Mouse (Mus musculus) embryonic facial prominence, embryonic 14.5 days (tissue): ENCODE results near the gene Krtap5-2. TPM values are rescaled to one million over a fixed set of nuclear protein-coding genes. Genes with fewer than 3 reads are reported as not detected.
"Not testable (repeated sequence)": the region's sequence is repeated elsewhere in the genome, so short reads cannot be mapped to it uniquely, and the experiment has no call there.

Source experiments
- ATAC-seq: fragments of 200-750 bp; cut with Nextera tagmentation; 2 replicates; pipeline ENCODE4 v1.8.0; 2017; ENCODE audit warnings: low read depth, moderate number of reproducible peaks, moderate TSS enrichment
- DNase-seq: peaks from one replicate; pipeline ENCODE4 v3.0.0-alpha.2; 2015; ENCODE audit warnings: low spot score
- H3K27ac ChIP-seq: fragments of 300-500 bp; sonication (generic); replicated peaks from 2 replicates; pipeline ENCODE4 v1.5.1; 2014; ENCODE audit warnings: low read depth, mild to moderate bottlenecking, low read length, moderate library complexity
- H3K27me3 ChIP-seq: fragments of 300-500 bp; sonication (generic); replicated peaks from 2 replicates; pipeline ENCODE4 v1.6.1; 2014; ENCODE audit warnings: low read length; ENCODE audit not compliant: control insufficient read depth, insufficient read depth
- H3K36me3 ChIP-seq: fragments of 300-500 bp; sonication (generic); 2 replicates; pipeline ENCODE4 v1.6.1; 2014; ENCODE audit warnings: low read length, mixed read lengths; ENCODE audit not compliant: control insufficient read depth, insufficient read depth
- H3K4me1 ChIP-seq: fragments of 300-500 bp; sonication (generic); 2 replicates; pipeline ENCODE4 v1.6.1; 2014; ENCODE audit warnings: antibody characterized with exemption, low read length; ENCODE audit not compliant: control insufficient read depth, insufficient read depth
- H3K4me2 ChIP-seq: fragments of 300-500 bp; sonication (generic); 2 replicates; pipeline ENCODE4 v1.6.1; 2014; ENCODE audit warnings: low read depth, mild to moderate bottlenecking, low read length, moderate library complexity, mixed read lengths
- H3K4me3 ChIP-seq: fragments of 300-500 bp; sonication (generic); 2 replicates; pipeline ENCODE4 v1.5.1; 2014; ENCODE audit warnings: low read depth, mild to moderate bottlenecking, low read length
- H3K9ac ChIP-seq: fragments of 300-500 bp; sonication (generic); 2 replicates; pipeline ENCODE4 v1.6.1; 2014; ENCODE audit warnings: low read depth, mild to moderate bottlenecking, low read length, moderate library complexity, mixed read lengths
- H3K9me3 ChIP-seq: fragments of 300-500 bp; sonication (generic); 2 replicates; pipeline ENCODE4 v1.6.1; 2016; ENCODE audit warnings: low read length; ENCODE audit not compliant: control insufficient read depth
- WGBS: fragments of 180-500 bp; shearing (Covaris S2); extraction: QIAGEN DNeasy Blood & Tissue Kit; methylation state at CpG from one replicate; pipeline ENCODE4 v1.1.7; 2014; 5-methylcytosine and 5-hydroxymethylcytosine counted together
- polyA plus RNA-seq: library from polyadenylated mRNA; unstranded; fragments of >200 nt; fragmentation: Nextera tagmentation; extraction: Ambion mirVana; gene quantifications from 2 replicates; pipeline ENCODE4 v1.2.1, GENCODE M21; 2014

Gene Krtap5-2
- not detected in 2 replicates for polyA plus RNA-seq

DNA sequence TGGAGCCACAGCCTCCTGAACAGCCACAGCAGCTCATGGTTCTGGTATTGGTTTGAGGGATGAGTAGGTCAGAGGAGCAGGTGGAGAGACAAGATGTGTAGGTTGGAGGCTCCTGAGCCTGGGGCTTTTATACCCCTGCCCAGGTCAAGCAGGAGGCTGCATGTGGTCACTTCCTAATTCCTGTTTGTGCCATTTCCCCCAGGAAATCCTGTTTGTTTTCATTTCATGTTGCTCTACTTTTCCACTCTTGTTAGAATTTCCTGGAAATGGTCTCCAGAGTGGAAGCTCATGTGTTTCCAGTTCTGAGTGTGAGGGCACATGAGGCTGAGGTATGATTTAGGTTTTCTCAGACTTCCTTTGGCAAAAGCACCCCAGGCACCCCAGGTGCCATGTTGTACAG, at the start of gene Krtap5-2:
Gene Krtap5-2, minus strand, starts transcription at position 101 of the 400 bp plus-strand sequence.
- not testable (repeated sequence) for H3K9me3 ChIP-seq, DNase-seq, H3K27me3 ChIP-seq

DNA sequence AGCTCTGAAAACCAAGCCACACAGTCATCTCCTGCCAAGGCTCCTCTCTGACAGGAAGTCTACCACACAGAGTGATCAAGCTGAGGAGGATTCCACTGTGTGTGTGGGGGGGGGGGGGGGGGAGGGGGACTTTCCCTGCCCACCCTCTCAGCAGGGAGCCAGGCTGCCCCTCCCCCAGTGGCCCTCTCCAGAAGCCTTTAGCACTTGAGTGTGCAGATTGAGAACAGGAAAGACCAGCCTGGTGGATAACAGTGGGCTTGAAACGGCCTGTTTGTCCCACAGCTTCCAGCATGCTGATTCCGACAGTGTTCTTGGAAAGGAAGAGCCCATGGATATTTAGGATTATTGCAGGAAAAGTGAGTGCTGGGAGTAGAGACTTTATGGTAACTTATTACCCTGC, 48.7 kb upstream of the Krtap5-2 start:
- Histone ChIP-seq H3K36me3 (no peaks in the 10 kb centered on the region), H3K27me3 (no peaks in the 10 kb centered on the region), H3K4me2 (no peak overlapping the region), H3K4me3 (no peak overlapping the region), H3K9ac (no peak overlapping the region), H3K9me3 (no peaks in the 10 kb centered on the region), H3K27ac (no peak overlapping the region), H3K4me1 (no peaks in the 10 kb centered on the region)
- no peak for ATAC-seq
- peak; percentile 13 for DNase-seq
- WGBS = 26% methylated on average over 2 of the region's 2 CpGs

More for the DNA sequence above, at the start of gene Krtap5-2:
- not testable (repeated sequence) for H3K4me1 ChIP-seq, H3K9ac ChIP-seq, H3K4me3 ChIP-seq, ATAC-seq, H3K27ac ChIP-seq, H3K36me3 ChIP-seq, H3K4me2 ChIP-seq

DNA sequence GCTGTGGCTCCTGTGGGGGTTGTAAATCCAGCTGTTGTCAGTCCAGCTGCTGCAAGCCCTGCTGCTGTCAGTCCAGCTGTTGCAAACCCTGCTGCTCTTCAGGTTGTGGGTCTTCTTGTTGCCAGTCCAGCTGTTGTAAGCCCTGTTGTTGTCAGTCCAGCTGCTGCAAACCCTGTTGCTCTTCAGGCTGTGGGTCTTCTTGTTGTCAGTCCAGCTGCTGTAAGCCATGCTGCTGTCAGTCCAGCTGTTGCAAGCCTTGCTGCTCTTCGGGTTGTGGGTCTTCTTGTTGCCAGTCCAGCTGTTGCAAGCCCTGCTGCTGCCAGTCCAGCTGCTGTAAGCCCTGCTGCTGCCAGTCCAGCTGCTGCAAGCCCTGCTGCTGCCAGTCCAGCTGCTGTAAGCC, 36.3 kb upstream of the Krtap5-2 start:
- H3K27ac ChIP-seq, H3K9me3 ChIP-seq, H3K4me1 ChIP-seq, H3K4me2 ChIP-seq, H3K27me3 ChIP-seq, DNase-seq, H3K4me3 ChIP-seq, H3K36me3 ChIP-seq, ATAC-seq, H3K9ac ChIP-seq: not testable (repeated sequence)
- WGBS = 75% methylated on average over 1 of the region's 1 CpGs

- 79% methylated on average over 1 of the region's 1 CpGs for WGBS
- DNase-seq = no peak
- no peak for ATAC-seq
- no peak within 1 kb of the TSS for H3K27ac ChIP-seq
- no peaks in the 10 kb centered on the region for H3K4me1 ChIP-seq
- no peak within 1 kb of the TSS for H3K4me3 ChIP-seq
- H3K9me3 ChIP-seq = no peaks in the 10 kb centered on the region
- H3K27me3 ChIP-seq = no peaks in the 10 kb centered on the region
- no peak within 1 kb of the TSS for H3K9ac ChIP-seq
- H3K4me2 ChIP-seq = no peak within 1 kb of the TSS
- no peaks in the 10 kb centered on the region for H3K36me3 ChIP-seq
Measured at GRCm38 (mm10) chr7:142211559-142211958, 35.8 kb upstream of the Krtap5-2 start, which contains the start of gene Gm7579. Gene Gm7579, plus strand, starts transcription at chr7:142211859.

GRCm38 (mm10) chr7:142206891-142207290, 31.1 kb upstream of the Krtap5-2 start:
- not testable (repeated sequence) for H3K4me2 ChIP-seq, H3K9me3 ChIP-seq, H3K27ac ChIP-seq, H3K4me3 ChIP-seq, ATAC-seq, H3K36me3 ChIP-seq, H3K27me3 ChIP-seq, H3K9ac ChIP-seq, DNase-seq, H3K4me1 ChIP-seq
- WGBS = 74% methylated on average over 5 of the region's 5 CpGs

DNA sequence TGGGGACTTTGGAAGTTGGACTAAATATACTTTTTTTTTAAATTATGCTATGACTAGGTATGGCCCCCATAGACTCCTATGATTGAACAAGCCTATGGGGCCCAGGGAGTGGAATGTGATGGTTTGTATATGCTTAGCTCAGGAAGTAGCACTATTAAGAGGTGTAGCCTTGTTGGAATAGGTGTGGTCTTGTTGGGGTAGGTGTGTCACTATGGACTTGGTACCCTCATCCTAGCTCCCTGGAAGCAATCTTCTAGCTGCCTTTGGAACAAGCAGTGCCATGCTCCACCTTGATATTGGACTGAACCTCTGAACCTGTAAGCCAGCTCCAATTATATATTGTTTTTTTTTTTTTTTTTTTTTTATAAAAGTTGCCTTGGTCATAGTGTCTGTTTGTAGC, 29.7 kb upstream of the Krtap5-2 start:
- Histone ChIP-seq H3K4me3 (no peak overlapping the region), H3K27me3 (no peaks in the 10 kb centered on the region), H3K9me3 (no peaks in the 10 kb centered on the region), H3K36me3 (no peaks in the 10 kb centered on the region), H3K4me1 (no peaks in the 10 kb centered on the region), H3K4me2 (no peak overlapping the region), H3K27ac (no peak overlapping the region), H3K9ac (no peak overlapping the region)
- DNase-seq (no peak), ATAC-seq (no peak)

DNA sequence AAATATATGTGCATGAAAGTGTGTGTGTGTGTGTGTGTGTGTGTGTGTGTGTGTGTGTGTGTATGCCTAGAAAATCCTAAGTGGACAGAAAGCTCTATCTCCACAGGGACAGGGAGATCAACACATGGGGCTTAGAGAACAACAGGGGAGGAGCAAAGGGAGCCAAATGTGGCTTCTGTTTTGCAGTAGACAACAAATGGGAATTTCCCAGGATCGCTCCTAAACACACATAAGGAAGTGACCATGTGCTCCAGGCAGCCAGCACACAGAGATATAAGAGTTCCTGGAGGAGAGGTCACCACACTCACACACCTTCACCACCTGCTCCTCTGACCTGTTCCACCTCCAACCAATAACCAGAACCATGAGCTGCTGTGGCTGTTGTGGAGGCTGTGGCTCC, 25.3 kb upstream of the Krtap5-2 start, which contains the start of gene Krtap5-3:
Gene Krtap5-3, plus strand, starts transcription at position 301 of the 400 bp plus-strand sequence.
- DNase-seq (no peak), ATAC-seq (no peak)
- Histone ChIP-seq H3K9me3 (no peaks in the 10 kb centered on the region), H3K27me3 (no peaks in the 10 kb centered on the region), H3K4me2 (no peak within 1 kb of the TSS), H3K36me3 (no peaks in the 10 kb centered on the region), H3K4me1 (no peaks in the 10 kb centered on the region), H3K9ac (no peak within 1 kb of the TSS), H3K27ac (no peak within 1 kb of the TSS), H3K4me3 (no peak within 1 kb of the TSS)
- 53% methylated on average over 1 of the region's 1 CpGs for WGBS

DNA sequence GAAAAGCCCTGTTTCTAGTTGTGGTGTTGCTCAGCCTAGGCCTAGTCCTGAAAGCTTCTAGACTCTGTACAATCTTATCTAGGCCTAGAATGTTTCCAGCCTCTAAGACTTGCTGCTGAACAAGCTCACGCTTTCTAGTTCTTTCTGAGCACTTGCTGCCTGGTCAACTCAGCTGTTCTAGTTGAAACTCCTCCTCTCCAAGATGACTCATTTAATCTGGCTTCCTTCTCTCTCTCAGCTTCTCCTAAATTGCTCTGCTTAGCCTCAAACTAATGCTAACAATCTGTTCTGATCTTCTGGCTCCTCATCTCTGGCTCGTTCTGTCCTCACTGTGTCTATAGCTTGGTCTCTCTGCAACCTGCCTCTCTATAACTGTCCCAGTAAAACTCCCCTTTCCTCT, 22.9 kb upstream of the Krtap5-2 start:
- no peak for ATAC-seq

DNA sequence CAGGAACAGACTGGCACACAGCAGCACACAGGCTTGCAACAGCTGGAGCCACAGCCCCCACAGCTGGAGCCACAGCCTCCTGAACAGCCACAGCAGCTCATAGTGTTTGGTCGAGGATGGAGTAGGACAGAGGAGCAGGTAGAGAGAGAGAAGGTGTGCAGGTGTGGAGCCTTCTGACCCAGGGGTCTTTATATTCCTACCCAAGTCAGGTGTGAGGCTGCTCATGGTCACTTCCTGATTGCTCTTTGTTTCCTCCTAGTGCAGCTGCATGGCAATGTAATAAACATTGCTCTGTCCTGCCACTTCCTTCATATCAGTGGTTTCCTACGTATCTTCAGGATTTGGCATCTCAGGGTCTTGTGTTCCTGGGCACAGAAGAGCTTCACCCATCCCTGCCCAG, 14.5 kb upstream of the Krtap5-2 start, which contains the start of gene Gm10153:
Gene Gm10153, minus strand, starts transcription at position 101 of the 400 bp plus-strand sequence.
- H3K4me2 ChIP-seq = no peak within 1 kb of the TSS
- no peak within 1 kb of the TSS for H3K4me3 ChIP-seq
- no peak within 1 kb of the TSS for H3K27ac ChIP-seq
- no peaks in the 10 kb centered on the region for H3K9me3 ChIP-seq
- DNase-seq (no peak), ATAC-seq (no peak)
- no peaks in the 10 kb centered on the region for H3K36me3 ChIP-seq
- no peaks in the 10 kb centered on the region for H3K27me3 ChIP-seq
- H3K4me1 ChIP-seq = no peaks in the 10 kb centered on the region
- 42% methylated on average over 2 of the region's 2 CpGs for WGBS
- no peak within 1 kb of the TSS for H3K9ac ChIP-seq

More for the DNA sequence above, 22.9 kb upstream of the Krtap5-2 start:
- no peak overlapping the region for H3K4me2 ChIP-seq
- DNase-seq = no peak
- H3K27me3 ChIP-seq = no peaks in the 10 kb centered on the region
- H3K36me3 ChIP-seq = no peaks in the 10 kb centered on the region
- H3K9ac ChIP-seq = no peak overlapping the region
- H3K27ac ChIP-seq = no peak overlapping the region
- H3K9me3 ChIP-seq = no peaks in the 10 kb centered on the region
- no peak overlapping the region for H3K4me3 ChIP-seq
- no peaks in the 10 kb centered on the region for H3K4me1 ChIP-seq
- 67% methylated on average over 2 of the region's 2 CpGs for WGBS
